Mouse (Mus musculus) gastrocnemius, postnatal 4 days (tissue): ENCODE data around the gene Papolb. TPM values are rescaled to one million over a fixed set of nuclear protein-coding genes. Genes with fewer than 3 reads are reported as not detected.

Experiments
- total RNA-seq, 2 experiments: library from RNA; stranded (reverse); gene quantifications; 2 replicates each; pipeline ENCODE4 v1.2.3; 2021

Papolb gene
- total RNA-seq, 2 experiments from 2014 or later: 0.23 to 0.66 TPM

Other genes with a start within 250 kb of the Papolb start
- 10 to 100 TPM; 26.6 to 27.9 TPM for gene Foxk1, start 128.6 kb downstream of the Papolb start, total RNA-seq
- gene Ap5z1, start 66.1 kb downstream of the Papolb start, total RNA-seq: 1 to 10 TPM; 7.3 to 8.1 TPM
- gene Radil, start 21.0 kb upstream of the Papolb start, total RNA-seq: 1 to 10 TPM; 7.2 to 7.9 TPM
- under 1 TPM; 0.27 to 0.39 TPM for gene Mmd2, start 78.7 kb upstream of the Papolb start, total RNA-seq
- gene Wipi2, start 97.6 kb upstream of the Papolb start, total RNA-seq: 10 to 100 TPM; 36.9 to 39.6 TPM
- under 1 TPM; 0.81 to 0.88 TPM for gene Slc29a4, start 162.4 kb upstream of the Papolb start, total RNA-seq